Mouse (Mus musculus): ENCODE results near the gene Creld2.

Creld2 gene

DNA sequence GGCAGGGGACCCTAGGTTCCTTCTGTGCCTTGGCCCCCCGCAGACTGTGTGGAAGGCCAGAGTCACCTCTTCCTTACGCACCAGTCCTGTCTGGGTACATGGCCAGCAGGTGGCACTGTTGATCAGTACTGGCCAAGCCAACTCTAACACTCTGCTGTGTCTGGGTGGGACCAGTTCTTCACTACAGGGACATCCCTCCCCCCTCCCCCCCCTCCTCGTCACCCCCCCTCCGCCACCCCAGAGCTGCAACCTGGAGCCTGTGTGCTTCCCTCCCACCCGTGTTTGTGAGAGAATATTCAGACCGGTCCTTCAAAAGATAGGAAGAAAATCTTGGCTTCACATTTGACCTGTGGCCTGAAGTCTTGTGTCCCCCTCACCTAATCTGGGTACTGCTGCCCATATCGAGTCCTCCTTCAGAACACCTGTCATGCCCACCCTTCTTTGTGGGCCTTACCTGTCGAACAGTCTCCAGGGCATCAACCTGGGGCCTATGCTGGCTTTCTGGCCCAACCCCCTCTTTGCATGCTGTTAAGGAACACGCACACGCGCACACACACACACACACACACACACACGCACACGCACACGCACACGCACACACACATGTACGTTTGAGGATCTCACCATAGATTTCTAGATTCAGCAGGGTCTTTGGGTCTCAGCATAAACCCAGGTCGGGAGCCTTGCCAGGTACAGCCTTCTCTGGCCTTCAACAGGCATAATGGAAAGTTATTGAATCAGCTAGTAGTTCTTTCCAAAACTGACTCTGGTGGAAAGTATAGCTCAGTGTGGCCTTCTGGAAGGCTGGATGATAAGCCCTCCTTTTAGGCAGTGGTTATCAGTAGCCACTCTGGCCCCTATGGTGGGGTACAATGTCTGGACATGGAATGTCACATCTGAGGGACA is 9.6 kb downstream of the Creld2 start:
- peak; percentile 79 to 86 for DNase-seq (ENCODE audit: low spot score in 2 of 2)

DNA sequence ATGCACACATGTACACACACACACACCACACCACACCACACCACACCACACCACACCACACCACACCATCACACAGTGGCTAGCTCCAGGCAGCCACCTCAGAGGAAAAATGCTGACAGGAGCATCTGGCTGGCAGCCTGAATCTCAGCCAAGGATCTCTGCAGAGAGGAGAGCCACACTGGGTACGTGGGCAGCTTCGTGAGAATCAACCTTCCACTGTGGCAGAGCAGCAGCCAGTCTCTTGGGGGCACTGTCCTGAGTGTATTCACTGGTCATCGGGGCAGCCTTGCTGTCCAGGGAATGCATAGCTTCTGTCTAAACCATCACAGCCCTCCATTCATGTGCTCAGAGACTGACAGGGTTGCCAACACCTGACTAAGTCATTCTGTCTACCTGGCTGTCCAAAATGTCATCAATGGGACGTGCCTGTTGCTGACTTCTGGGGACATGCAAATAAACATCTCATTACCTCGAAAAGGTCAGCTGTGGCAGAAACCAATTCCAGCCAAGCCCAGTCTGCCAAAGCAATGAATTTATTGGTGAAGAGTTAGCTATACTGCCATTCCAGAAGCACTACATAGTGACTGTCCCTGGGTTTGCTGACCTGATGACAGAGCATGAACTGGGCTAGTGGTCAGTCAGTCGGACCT is 10.5 kb downstream of the Creld2 start:
- DNase-seq (ENCODE audit: low spot score in 2 of 2) = no peak

DNA sequence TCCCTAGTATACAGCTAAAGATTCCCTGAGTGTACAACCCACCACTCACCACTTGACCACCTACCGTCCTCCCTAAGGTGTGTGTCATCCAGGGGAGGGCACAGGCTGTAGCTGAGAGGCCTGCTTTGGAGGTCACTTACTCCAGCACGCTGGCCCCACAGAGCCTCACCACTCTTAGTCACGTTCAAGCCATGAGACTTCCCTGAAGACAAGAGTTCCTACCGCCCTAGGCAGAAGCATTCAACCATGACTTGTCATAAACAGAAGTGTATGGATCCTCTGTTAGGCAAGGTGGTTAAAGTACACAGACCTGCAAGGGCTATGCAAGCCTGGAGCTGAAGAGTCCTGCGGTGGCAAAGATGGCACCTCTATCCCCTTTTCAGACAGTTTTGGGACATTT is 11.2 kb downstream of the Creld2 start:
- no peak for DNase-seq (ENCODE audit: low spot score in 2 of 2)

DNA sequence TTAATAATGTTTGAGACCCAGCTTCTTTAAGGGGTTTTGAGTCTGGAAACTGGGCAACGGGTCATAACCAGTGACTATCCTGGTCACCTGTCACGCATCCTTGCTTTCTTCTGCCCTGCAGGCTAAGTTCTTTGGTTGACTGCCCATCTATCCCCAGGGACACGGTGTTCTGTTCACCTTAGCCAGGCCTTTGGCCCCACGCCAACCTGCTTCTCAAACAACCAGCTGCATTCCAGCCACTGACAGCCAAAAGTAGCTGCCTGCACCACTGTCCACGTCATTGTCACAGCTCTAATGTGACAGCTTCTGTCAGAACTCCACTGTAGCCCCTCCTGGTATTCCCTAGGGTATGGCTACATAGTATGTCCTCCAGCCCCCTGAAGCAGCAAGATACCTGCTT is 12.0 kb downstream of the Creld2 start:
- no peak for DNase-seq (ENCODE audit: low spot score in 2 of 2)

DNA sequence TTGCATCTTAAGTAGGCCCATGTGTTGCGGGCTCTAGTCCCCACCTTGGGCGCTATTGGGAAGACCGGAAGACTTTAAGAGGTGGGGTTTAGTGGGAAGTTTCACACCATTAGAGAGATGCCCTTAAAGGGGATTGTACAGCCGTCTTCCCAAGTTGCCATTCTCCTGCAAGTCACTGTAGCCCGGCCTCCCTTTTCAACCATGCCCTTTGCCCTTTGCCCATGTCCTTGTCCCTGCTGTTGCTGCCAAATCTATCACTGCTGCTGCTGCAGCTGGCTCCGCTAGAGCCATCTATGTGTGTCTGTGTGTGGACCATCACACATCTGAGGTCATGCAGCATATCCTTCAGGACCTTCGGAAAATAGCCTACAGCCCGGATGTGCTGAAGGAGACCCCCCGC is 13.1 kb downstream of the Creld2 start:
- DNase-seq (ENCODE audit: low spot score in 2 of 2) = no peak

DNA sequence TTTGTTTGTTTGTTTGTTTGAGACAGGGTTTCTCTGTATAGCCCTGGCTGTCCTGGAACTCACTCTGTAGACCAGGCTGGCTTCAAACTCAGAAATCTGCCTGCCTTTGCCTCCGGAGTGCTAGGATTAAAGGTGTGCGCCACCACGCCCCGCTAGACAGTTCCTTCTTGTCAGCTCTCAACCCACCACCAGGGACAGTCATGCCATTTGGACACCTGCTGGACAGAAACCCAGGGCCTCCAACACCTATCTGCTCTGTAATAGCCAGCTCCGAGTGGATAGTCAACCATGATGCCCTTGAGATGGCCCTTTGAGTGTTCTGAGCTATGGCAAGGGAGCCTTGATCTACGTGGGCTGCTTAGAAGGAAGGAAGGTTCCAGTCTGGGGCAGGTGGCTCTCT is 16.6 kb downstream of the Creld2 start:
- DNase-seq (ENCODE audit: low spot score in 2 of 2) = no peak

DNA sequence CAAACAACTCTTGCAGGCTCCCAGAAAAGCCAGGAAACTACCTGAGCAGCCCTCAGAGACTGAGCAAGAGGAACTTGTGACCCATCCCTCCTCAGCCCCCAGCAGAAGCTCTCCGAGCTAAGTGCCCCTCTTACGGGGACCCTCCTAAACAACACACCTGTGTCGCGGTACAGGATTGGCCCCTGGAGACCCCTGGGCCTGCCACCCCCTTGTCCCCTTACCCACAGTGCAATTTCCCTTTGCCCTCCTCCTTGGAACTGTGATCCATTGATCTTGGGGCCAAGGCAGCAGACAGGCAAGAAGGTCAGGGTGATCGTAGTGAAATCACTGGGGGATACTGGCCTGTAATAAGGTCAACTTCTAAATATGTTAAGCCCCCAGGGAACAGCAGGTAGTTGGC is 17.1 kb downstream of the Creld2 start:
- DNase-seq (ENCODE audit: low spot score in 2 of 2) = no peak

DNA sequence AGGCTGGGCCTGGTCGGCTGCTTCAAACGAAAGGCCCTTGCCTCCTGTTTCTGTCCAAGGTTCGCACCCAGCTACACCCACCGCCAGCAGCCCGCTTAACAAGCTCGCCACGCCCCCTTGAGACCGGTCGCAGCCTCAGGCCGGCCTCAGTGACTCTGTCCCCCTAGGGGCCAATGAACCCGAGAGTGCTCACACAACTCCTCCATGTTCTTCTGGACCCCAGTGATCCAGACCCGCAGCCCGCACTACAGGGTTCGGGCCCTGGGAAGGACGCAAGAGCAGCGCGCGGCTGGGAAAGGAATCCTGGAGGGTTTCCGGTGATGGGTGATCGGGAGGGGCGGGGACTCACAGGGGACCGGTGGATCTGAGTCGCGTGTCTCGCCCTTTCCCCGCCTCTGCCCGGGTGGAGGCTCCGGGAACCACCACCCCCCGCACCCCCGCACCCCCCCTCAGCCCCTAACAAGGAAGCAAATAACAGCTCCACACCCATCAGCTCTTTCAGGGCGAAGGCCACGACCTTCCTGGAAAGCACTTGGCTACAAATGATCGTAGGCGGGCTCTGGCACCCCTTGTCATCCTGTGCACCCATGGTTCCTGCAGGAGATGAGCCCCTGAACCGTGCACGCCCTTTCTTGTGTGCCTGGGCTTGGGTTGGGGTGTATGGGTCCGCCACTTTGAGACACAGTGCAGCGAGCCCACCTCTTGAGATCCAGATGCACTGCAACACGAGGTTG is 17.9 kb downstream of the Creld2 start:
- DNase-seq (ENCODE audit: low spot score in 2 of 2) = peak; percentile 46 to 53

DNA sequence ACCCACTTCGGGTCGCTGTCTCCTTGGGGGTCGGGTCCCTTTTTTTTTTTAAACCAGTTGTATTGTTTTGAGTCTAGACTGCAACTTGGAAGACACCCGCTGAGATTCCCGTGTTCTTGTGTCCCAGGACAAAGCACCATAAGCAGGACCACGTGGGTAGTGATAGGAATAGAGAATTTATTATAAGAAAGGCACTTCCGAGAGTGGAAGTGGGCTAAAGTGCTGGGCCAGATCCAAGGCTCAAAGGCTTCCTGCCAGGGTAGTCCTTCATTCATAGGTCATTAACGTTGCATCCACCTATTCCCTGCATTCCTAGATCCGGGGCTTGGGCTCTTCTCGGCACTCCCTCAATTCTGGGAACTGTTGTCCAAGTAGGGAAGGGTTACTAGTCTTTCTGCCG is 18.5 kb downstream of the Creld2 start:
- no peak for DNase-seq (ENCODE audit: low spot score in 2 of 2)

DNA sequence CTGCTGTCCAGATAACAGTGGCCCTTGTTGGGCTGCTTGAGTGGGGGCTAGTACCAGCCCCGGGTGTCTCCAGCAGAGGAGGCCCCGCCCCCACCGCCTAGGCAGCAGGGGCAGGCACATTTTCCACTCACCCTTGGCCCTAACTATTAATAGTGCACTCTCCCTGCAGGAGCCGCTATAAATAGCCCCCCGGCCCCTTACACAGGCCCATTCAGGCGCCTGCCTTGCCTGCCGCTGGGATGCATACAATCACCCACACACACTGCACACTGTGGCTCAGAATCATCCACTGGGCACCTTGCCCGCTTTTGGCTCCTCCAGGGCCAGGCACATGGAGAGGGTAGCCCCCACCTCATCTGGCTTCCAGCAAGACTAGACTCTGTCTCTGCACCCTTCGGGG is 19.8 kb downstream of the Creld2 start:
- DNase-seq (ENCODE audit: low spot score in 2 of 2) = no peak

DNA sequence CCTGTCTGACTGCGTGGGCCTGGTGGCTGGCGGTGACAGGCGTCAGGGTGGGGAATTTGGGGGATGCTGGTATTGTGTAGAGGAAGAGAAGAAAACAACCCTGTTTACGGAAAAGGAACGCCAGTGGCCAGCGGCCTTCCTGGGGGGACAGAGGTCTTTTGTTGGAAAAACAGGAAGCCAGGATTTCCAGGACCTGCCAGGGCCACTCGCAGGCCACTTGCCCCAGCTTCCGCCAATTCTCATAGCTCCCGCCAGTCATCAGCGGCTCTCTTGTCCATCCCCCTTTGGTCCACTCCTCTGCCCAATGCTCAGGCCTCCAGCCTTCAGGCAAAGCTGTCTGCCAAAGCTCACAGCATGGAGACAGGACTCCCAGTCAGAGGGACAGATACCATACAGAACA is 20.7 kb downstream of the Creld2 start:
- no peak for DNase-seq (ENCODE audit: low spot score in 2 of 2)

DNA sequence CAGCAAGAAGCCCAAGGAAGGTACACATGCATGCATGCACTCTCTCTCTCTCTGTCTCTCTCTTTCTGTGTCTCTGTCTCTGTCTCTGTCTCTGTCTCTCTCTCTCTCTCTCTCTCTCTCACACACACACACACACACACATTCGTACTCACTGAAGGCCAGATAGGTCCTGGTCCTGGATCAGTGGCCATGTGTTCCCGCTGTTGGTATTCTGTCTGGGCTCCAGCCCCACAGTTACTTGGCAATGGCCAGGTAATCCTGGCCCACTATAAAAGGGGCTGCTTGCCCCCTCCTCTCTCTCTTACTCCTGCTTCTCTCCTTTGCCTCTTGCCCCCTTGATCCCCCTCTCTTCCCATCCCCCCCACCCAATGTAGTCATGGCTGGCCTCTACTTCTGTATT is 21.7 kb downstream of the Creld2 start:
- no peak for DNase-seq (ENCODE audit: low spot score in 2 of 2)

DNA sequence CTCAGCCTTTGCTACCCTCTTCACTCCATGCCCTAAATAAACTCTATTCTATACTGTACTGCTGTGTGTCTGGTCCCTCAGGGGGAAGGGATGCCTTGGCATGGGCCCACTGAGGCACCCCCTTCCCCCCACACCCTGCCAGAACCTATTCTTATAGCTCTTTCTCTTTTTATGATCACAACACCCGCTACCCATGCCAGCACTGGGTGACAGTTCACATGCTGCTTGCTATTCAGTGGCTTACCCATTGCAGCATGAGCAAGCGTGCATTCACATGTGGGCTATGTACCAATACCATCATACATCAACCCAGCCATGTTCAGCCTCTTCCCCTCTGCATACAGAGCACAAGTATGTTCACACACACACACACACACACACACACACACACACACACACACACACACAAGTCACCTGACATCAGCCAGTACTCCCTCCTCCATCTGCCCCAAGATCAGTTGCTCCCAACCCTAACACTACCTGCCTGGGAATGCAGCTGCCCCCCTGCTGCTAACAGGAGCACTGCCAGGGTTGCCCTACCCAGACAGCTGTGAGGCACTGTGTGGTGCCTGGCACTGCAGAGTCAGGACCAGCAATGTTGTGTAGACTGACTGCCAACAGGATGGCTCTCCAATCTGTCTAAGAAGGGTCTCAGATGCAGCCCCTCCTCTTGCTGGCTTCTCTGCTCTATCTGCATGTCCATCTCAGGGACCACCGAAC is 22.3 kb downstream of the Creld2 start:
- DNase-seq (ENCODE audit: low spot score in 2 of 2) = no peak

DNA sequence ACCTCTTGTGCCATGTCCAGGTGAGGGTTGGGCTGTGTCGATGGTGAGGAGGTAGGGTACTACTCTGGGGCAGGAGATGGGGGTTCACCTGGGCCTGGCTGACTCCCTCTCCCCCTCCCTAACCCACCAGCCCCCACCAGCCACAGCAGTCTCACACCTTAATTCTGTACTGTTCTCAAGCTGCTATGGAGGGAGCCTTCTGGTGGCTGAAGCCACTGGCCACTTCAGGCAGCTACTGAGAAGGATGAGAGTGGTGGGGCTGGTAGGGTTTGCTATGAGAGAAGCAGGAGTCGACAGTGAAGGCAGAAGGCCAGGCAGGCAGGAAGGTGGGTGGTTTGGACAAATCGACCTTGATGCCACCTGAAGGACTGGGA is 22.8 kb downstream of the Creld2 start:
- no peak for DNase-seq (ENCODE audit: low spot score in 2 of 2)

DNA sequence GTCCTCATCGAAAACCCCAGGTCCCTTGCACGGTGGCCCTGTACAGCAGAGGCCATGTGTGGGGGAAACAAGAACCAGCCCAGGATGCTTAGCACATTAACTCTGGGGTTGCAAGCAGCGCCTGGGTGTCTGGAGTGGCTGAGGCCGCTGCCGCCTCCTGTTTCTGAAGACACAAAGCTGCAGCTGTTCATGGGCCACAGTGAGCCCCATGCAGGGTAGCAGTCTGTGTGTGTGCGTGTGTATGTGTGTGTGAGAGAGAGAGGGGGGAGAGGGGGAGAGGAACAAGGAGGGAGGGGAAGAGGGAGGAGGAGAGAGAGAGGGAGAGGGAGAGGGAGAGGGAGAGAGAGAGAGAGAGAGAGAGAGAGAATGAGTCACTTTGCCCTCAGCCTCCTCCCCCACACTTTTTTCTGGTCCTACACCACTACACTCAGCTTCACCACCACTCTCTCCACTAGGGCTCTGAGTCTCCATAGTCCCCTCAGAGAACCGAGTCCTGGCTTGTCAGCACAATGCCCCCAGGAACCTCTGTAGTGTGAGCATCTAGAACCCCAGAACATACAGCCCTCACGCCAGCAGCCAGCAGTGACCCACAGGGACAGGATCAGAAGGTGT is 24.1 kb downstream of the Creld2 start:
- no peak for DNase-seq (ENCODE audit: low spot score in 2 of 2)

DNA sequence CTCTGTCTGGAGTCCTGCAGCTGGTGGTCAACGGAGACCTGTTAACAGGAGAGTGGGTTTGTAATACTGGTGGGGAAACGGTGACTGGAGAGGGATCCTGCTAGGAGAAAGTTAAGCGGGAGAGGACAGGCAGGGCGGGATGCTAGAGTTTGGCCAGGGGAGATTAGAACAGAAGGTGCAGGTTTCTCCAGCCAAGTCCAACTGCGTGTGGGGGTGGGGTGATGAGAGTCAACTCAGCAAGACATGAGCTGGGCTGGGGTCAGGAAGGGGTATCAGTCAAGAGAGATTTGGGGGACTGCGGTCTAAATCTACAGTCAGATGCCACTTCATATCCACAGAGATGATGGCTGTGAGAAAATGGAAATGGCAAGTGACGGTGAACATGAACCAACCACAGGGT is 25.5 kb downstream of the Creld2 start:
- DNase-seq (ENCODE audit: low spot score in 2 of 2) = no peak

DNA sequence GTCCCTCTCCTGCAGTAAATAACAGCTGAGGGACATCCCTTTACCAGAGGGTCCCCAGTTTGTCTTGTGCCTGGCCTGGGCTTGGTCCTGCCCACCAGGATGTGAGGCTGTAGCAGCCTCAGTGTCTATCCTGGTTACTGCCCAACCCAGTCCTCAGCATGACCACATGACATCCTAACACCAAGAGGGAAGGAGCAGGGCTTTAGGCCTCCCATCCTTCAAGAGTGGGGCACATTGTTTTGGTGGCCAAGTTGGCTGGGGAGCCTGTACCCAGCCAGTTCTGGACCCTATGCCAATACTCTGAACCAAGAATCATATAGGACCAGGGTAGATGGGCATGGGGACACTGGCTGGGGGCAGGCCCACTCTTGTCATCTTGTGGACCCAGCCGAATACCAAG is 29.2 kb downstream of the Creld2 start:
- DNase-seq (ENCODE audit: low spot score in 2 of 2) = no peak

DNA sequence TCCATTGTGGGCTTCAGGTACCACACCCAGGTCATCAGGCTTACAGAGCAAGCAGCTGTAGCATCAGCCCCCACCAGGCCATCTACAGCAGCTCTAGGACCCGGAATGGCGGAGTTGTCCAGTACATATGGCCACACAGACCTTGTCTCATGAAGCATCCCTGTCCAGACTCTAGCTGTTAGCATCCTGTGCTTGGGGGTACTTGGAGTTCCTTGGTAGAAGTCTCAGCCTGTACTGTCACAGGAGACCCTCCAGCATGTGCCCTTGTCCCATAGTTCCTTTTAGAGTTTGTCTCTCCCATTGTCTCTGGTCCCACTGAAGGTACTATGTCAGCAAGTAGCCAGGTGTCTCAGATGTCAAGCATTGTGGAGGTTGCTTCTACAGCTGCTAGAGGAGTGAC is 30.2 kb downstream of the Creld2 start:
- no peak for DNase-seq (ENCODE audit: low spot score in 2 of 2)

DNA sequence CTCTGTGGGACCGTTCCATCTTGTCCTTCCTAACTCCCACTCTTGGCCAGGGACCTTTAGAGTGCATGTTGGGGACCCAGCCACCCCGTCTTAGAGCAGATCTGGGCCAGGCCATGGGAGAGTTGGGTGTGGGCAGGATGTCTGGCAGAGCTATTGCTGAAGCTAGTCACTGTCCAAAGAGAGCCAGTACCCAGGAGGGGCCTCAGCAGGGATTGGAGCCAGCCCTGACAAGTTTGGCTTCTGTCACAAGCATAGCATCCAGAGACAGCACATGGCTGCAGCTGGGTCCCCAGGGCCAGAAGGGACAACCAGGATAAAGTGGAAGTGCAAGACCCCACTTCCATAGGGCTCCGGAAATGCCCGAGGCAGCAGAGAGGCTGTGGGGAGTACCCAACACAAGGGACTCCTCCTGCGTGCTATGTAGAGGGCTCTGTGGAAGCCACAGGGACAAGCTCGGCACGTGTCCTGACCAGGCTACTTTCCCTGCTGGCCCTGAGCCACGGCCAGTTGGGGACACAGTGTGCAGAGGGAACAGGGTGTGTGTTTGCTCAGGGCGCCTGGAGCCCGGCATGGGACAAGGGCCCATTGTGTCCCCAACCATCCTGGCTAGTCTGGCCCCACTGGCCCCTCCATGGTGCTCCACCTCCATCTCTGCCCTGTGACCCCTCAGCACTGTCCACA is 30.8 kb downstream of the Creld2 start:
- DNase-seq (ENCODE audit: low spot score in 2 of 2) = no peak

DNA sequence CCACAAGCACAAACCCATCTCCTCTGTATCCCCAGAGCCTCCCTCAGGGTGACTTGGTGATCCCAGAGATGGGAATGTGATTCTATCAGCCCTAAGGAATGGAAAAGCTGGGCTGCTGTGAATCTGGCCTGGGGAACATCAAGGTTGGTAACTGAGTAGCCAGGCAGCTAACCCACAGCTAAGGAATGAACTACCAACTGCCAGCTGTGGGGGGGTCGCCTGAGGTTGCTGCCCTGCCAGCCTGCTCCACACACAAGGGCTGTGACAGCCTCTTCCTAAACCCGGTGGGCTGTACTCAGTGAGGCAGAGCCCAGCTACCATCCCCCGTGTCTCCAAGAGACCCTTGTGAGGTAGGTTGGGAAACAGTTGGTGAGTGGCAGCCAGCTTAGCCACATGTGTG is 31.6 kb downstream of the Creld2 start:
- DNase-seq (ENCODE audit: low spot score in 2 of 2) = no peak

DNA sequence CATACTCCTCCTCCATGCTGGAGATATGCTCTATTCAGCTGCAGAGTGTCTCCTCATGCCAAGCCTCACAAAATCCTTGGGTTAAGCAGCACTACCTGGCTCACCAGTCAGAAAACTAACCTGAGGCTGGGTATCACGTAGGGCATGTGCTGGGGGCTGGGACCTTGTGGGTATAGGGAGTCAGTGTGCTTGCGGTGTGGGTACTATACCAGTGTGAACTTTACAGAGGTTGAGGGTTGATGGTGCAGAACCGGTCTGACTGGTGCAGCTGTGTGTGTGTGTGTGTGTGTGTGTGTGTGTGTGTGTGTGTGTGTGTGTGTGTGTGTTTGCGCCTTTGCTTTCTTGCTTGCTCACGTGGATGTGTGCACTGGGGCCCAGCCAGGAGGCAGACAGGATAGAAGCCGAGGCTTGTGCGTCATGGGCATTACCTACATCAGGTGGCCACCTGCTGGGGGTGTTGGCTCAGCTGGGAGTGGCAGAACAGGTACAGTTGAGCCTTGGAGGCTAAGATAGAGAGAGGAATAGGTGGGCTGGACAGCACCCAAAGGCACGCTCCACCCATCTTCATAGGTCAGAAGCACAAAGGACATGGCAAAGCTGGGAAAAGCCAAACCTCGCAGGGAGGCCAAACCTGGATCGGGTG is 32.2 kb downstream of the Creld2 start:
- no peak for DNase-seq (ENCODE audit: low spot score in 2 of 2)

All from natural killer cell, adult 2 months (primary cell).